Mouse (Mus musculus): ENCODE measurements around the gene Rapgef5.

The Rapgef5 gene

GRCm38 (mm10) chr12:117674511-117674910 is 158.2 kb downstream of the Rapgef5 start:
- no peak for DNase-seq (ENCODE audit: low spot score in 2 of 2)

GRCm38 (mm10) chr12:117676265-117676664 is 160.0 kb downstream of the Rapgef5 start:
- no peak for DNase-seq (ENCODE audit: low spot score in 2 of 2)

- no peak for DNase-seq (ENCODE audit: low spot score in 2 of 2)
These were observed 162.6 kb downstream of the Rapgef5 start for GRCm38 (mm10) chr12:117678916-117679315.

GRCm38 (mm10) chr12:117679795-117680194 is 163.5 kb downstream of the Rapgef5 start:
- no peak for DNase-seq (ENCODE audit: low spot score in 2 of 2)

GRCm38 (mm10) chr12:117681273-117681672 is 165.0 kb downstream of the Rapgef5 start:
- no peak for DNase-seq (ENCODE audit: low spot score in 2 of 2)

- DNase-seq (ENCODE audit: low spot score in 2 of 2), result no peak
These were observed 167.1 kb downstream of the Rapgef5 start for GRCm38 (mm10) chr12:117683377-117683776.

DNA sequence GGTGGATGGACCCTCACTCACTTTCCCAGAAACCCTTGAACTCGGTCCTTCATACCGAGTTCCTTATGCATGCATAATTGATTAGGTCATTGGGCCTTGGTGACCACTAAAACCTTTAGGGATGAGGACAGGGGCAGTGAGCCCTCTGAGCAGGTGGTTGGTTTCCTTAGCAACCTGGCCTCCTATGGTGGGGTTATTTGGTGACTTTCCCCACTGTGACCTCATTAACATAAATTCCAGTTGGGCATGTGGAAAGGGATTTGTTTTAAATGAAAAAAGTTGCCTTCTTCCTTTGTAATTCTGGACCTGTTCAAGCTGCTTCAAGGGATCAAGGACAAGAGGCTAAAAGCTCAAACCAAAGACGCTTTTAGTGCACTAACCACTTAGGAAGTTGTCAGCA is 167.7 kb downstream of the Rapgef5 start:
- DNase-seq (ENCODE audit: low spot score in 2 of 2), result no peak

DNA sequence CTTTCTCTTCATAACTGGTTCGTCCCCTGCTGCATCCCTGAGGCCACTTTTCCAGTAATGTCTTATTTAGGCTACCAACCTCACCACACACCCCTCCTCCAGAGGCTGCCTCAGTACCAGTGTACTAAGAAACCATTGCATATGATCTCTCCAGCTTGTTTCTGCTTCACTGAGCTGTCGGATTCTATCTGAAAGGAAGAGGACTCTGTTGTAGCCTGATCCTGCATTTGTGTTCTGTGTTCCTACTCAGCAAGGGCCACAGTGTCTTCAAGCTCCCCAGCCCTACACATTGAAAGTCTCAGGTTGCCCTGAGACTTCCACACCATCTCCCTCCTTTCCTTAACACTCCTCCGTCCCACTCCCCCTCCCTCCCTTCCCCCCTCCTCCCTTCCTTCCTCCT is 168.5 kb downstream of the Rapgef5 start:
- DNase-seq (ENCODE audit: low spot score in 2 of 2), result no peak

DNA sequence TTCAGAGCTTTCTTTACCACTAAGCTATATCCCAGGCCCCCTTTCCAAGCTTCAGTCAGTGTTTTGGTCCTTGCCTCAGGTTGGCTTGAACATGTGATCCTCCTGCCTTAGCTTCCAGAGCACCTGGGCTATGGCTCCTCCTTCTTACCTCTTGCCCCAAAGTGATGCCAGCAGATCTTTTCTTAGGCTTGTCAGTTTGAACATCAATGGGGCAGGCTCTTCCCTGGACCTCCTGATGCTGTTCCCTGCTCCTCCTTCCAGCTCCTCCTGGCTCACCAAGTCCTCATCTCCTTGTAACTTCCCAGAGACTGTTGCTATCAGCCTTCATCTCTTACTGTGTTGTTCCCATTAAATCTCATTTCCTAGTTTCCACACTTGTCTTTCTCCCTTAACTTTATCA is 169.1 kb downstream of the Rapgef5 start:
- no peak for DNase-seq (ENCODE audit: low spot score in 2 of 2)

DNA sequence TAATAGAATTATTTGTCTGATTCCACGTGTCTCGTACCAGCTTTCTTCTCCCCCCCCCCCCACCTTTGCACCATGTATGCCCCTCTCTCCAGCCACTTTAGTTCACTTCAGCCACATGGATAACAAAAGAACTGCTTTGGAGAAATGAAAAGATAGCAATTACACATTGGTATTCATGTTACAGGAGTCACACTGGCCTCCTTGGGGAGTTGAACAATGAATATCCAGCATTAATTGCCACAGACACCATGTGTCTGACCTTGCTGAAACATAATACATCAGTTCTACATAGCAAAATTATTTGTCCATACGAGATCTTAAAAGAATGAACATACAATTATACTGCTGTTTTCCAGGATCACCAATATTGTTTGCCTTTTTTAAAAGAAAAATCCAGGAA is 170.5 kb downstream of the Rapgef5 start:
- no peak for DNase-seq (ENCODE audit: low spot score in 2 of 2)

GRCm38 (mm10) chr12:117688655-117689548 is 172.6 kb downstream of the Rapgef5 start:
- DNase-seq (ENCODE audit: low spot score in 2 of 2), result no peak

- no peak for DNase-seq (ENCODE audit: low spot score in 2 of 2)
These were observed 175.1 kb downstream of the Rapgef5 start for GRCm38 (mm10) chr12:117691336-117691735.

DNA sequence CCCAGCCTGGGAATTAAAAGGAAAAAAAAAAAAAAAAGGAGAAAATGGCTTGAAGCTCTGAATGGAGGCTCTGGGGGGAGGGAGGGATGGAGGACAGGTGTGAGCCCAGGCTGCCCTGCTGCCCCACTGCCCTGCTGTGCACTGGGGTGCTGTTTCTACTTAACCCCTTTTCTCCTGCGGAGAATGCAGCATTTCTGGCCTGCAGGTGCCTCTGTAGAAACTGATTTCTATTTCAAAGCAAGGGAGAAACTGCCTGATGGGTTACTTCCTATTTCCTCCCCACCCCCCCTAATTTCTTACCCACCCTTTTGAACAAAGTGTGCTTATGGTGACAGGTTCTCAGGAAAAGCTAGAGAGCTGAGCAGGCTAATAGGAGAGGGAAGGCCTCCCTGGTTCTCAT is 176.5 kb downstream of the Rapgef5 start:
- no peak for DNase-seq (ENCODE audit: low spot score in 2 of 2)

DNA sequence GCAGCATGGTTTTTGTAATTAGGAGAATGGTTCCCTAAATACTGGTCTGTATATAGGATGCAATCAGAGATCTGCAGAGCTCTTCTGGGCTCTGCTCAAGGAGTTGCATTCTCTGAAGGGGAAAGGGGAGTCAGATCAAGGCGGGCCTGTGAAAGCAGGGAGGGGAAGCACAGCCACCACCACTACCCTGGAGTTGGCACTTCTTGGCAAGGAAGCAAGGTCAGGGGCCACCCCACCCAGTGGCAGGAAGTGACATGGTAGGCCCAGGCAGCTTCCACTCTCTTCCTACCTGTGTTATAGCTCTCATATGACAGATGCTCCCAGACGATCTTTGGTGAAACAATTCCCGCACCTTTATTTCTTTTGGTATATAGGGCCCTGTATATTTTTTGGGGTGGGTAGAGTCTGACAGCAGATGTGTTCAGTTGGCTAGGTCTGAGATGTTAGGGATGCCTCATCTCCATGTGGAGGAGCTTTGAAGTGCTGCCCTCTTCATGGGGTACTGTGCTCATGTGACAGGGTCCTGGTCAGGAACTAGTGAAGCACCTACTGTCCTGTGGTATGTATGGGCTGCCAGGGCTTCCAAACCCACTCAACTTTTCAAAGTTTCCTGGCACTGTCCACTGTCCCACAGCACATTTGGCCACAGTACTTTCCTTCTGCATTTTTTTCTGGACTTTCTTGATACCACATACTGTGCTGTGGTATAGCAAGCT is 183.8 kb downstream of the Rapgef5 start:
- no peak for DNase-seq (ENCODE audit: low spot score in 2 of 2)

DNA sequence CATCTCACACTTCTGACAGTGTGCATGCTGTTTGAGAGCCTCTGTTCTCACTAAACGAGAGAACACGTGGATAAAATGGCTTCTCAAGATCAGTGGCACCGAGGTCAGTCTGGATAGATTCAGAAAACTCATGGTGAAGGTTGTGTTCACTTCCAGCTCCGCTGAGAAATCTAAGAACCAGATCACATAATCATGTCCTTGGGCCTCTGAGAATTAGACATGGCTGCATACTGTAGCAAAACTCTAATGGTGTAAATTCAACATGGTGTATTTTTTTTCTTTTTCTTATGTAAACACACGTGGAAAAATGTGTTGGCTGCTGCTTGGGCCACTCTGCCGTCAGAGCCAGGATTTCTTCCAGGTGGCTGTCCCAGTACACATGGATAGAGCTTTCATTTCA is 184.6 kb downstream of the Rapgef5 start:
- DNase-seq (ENCODE audit: low spot score in 2 of 2), result no peak

DNA sequence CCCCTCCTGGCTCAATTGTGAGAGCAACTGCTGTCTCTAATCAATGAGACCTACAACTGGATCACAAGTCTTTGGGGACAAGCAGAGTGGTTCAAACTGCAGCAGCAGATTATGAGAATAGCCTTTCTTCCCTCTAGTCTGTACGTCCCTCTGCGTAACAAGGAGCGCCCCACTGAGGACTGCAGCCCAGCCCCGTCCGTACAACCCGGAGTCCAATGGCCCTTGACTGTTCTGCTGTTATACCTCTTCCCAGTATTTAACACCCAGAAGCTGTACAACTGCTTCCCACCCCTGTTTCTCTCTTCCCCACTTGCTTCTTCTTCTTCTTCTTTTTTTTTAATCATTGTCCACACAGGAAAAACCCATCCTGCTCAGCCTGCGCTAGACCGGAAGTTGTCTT is 186.0 kb downstream of the Rapgef5 start:
- no peak for DNase-seq (ENCODE audit: low spot score in 2 of 2)

GRCm38 (mm10) chr12:117702928-117703327 is 186.6 kb downstream of the Rapgef5 start:
- DNase-seq (ENCODE audit: low spot score in 2 of 2), result no peak

- DNase-seq (ENCODE audit: low spot score in 2 of 2), result no peak
These were observed 187.1 kb downstream of the Rapgef5 start for GRCm38 (mm10) chr12:117703413-117703812.

GRCm38 (mm10) chr12:117705308-117705707 is 189.0 kb downstream of the Rapgef5 start:
- DNase-seq (ENCODE audit: low spot score in 2 of 2), result no peak

- no peak for DNase-seq (ENCODE audit: low spot score in 2 of 2)
These were observed 193.0 kb downstream of the Rapgef5 start for GRCm38 (mm10) chr12:117709280-117709679.

- DNase-seq (ENCODE audit: low spot score in 2 of 2), result no peak
These were observed 196.2 kb downstream of the Rapgef5 start for GRCm38 (mm10) chr12:117712474-117712873.

- no peak for DNase-seq (ENCODE audit: low spot score in 2 of 2)
These were observed 197.3 kb downstream of the Rapgef5 start for GRCm38 (mm10) chr12:117713616-117714015.
